Mouse (Mus musculus): Measurements from ENCODE around the gene Gpr82.

Gpr82 gene

GRCm38 (mm10) chrX:13691865-13692264 is 30.7 kb downstream of the Gpr82 start:
- no peak for DNase-seq (ENCODE audit: low read depth, low spot score)

- no peak for DNase-seq (ENCODE audit: low read depth, low spot score)
These were observed 39.5 kb downstream of the Gpr82 start for GRCm38 (mm10) chrX:13700681-13701080.

- DNase-seq (ENCODE audit: low read depth, low spot score), result peak; percentile 52
These were observed 43.9 kb downstream of the Gpr82 start for GRCm38 (mm10) chrX:13705051-13705450.

- peak; percentile 47 for DNase-seq (ENCODE audit: low read depth, low spot score)
These were observed 49.0 kb downstream of the Gpr82 start for GRCm38 (mm10) chrX:13710174-13710573.
